Mouse (Mus musculus): ENCODE results near the gene Otp. TPM values are rescaled to one million over a fixed set of nuclear protein-coding genes. Genes with fewer than 3 reads are reported as not detected.

Gene Otp
- total RNA-seq, 2 experiments from 2014 or later: not detected

DNA sequence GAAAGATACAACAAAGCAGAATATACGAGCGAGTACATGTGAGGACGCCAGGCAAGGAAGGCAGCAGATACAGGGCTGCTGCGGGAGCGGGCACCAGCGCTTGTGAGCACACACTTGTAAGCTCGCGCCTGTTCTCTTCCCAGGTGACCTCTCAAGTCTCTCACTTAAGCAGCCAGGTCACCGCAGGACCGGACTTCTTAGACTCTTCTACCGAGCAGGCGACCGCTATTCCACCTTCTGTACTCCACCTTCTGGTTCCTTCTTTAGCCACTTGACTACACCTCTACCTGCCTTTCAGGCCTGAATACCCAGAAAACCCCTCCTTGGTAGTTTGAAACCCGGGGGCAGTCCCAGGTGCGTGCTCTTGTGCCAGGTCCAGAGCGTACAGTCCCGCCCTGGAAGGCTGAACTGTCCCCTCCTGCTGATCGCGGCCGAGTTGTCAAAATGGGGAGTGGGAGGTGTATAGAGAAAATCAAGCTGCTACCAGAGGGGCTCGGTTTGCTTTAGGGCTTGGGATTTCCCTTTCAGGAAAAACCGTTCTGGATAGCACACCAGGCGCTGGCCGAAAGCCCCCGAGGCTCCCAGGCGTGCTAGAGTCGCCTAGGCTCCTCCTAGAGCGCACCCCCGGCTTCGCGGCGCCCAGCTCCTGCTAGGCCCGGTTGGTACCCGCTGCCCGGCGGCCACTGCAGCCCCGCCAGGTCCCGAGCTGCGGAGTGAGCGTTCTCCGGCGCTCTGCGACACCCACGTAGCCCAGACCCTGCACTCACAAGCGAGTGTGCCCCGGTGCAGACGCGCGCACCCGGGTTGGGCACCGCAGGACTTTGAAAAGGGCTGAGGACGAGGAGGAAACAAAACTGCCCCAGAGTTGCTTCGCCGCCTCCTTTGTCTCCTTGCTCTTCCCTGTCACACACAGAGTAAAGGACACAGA is 2.0 kb upstream of the Otp start:
- DNase-seq (ENCODE audit: low spot score in 2 of 2): no peak

DNA sequence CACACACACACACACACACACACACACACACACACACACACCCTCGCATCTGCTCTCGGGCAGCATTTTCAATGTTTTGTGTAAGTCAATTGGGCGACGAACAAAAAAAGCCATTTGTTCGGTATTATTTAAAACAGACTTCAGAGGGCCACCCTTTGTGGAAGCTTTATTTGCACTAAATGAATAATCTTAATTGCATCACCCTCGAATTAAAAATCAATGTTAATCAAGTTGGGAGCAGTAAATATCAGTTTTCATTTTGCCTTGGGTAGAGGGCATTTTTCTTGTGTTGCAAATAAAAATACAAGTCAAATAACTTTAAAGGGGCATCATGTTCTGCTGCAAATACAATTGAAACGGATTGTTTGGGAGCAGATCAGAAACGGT is 1.4 kb upstream of the Otp start:
- DNase-seq (ENCODE audit: low spot score in 2 of 2): no peak

DNA sequence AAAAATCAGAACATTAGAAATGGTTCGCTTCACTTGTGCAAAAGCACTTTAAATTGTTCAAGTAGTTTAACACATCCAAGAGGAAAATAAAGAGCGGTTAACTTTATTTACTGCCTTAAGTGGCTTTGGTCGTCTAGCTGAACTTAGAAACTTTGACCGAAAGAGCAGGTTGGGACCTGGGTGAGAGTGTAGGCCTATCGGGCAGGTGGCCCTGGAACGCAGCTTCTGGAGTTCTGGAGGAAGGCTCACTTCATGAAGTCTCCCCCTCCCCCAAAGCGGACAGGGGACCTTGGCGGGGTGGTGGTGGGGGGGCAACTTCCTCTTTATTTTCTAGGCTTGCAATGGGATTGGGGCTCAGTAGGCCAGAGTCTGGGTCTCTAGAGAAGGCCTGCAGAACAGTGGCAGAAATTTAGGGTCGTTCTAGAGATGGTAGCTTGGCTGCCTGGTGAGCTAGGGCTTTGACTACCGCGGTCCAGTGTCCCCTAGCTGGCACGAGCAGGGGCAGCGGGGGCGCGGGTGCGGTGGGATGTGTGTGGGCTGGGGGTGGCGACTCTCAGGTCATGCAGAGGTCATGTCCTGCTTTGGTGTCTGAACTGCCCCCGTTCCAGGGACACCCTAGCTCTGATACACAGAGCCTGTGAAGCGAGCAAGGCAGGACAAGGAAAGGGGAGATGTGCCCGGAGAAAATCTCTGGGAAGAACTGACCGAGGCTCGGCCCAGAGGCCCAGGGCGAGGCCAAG is 576 bp upstream of the Otp start:
- no peak for DNase-seq (ENCODE audit: low spot score in 2 of 2)

GRCm38 (mm10) chr13:94876286-94877210 is 1.1 kb downstream of the Otp start:
- no peak for DNase-seq (ENCODE audit: low spot score in 2 of 2)

GRCm38 (mm10) chr13:94877211-94877590 is 1.8 kb downstream of the Otp start:
- DNase-seq (ENCODE audit: low spot score in 2 of 2): no peak

GRCm38 (mm10) chr13:94877991-94878745 is 2.8 kb downstream of the Otp start:
- no peak for DNase-seq (ENCODE audit: low spot score in 2 of 2)

DNA sequence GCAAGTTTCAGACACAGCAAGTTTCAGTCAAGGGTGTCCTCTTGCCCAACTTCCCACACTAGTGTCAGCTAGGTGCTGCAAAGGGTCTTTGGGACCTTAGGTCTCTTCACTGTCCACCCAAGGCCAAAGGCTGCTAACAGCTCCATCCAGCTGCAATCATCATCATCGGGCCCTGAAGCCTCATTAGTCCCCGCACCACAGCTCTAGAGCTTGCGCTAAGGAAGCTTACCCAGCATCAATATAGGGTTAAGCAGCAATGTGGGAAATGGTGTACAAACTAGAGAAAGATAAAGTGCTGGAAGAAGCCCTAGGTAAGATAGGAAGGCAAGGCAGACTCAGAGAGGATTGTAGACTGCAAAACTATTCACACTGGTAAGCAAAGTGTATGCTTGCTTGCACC is 5.8 kb downstream of the Otp start:
- DNase-seq (ENCODE audit: low spot score in 2 of 2): no peak

DNA sequence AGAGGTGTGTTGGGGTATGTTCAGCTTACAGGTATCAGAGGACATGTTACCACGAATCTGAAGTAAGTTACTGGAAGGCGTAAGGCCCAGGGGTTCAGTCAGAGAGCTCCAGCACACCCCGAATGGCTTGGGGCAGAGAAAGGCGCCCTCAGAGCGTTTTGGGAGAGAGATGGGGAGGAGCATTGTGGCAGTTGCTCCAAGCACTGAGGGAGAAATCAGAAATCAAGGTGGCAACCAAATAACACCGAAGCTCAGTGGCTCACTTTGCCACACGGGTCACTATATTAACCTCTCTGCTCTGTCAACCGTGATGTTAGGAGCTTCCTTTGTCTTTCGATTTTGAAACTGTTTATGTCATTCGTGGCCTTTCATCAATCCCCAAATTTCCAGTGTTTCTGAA is 6.8 kb downstream of the Otp start:
- no peak for DNase-seq (ENCODE audit: low spot score in 2 of 2)

DNA sequence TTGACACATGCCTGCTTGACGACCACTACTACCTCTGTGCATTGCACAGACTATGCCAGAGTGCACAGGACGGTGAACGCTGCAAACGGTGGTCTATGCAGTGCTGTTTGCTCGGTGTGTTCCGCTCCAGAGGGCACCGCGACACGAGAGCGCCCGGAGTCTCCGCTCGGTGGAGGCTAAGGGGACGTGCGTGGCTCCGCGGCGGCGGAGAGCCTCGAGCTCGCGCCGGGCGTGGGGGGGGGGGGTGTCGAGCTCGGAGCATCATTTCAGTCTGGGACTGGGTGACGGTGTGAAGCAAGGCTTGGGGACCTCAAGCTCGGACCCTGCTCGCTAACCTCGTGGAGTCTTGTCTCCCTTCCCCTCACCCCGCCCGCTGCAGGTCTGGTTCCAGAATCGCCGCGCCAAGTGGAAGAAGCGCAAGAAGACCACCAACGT is 7.3 kb downstream of the Otp start:
- DNase-seq (ENCODE audit: low spot score in 2 of 2): no peak

GRCm38 (mm10) chr13:94883163-94883965 is 8.0 kb downstream of the Otp start:
- no peak for DNase-seq (ENCODE audit: low spot score in 2 of 2)

DNA sequence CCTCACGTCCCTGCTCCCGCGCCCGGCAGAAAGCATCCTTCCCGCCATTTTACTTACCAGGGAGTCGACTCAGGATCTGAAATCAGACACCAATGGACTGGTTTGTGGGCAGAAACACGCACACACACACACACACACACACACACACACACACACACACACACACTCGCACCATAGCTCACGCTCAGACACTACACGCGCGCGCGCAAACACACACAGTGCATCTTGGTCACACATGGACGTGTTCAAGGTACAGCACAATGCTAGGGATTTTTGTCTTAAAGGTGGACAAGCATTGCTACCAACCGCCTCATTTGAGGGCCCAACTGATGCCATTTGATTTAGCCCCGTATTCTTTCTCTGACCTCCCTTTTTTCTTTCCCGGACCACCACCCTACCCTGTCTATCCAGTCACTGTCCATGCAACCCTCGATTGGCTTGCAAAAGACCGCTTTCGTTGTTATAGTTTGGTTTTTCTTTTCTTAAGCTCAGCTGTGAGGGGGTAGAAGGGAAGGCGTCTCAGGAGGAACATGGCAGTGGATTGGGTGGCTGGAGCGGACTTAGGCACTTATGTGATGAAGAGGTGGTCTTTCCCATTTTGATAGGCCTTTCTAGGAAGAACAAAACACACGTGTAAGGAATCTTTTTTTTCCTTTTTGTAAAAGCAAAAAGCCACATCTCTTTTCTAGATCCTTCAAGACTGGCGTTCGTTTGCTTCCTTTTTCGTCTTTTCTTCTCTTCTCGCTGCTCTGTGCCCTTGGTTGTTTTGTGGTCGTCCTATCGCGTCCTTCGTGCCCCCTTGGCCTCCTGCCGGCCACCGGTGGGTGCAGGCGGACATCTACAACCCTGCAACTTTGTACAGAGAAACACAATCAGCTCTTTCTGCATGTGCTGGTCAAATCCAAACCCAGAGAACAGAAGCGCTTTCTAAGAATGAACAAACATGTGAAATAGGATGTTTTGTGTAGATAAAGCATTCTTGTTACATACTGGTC is 8.9 kb downstream of the Otp start:
- no peak for DNase-seq (ENCODE audit: low spot score in 2 of 2)

DNA sequence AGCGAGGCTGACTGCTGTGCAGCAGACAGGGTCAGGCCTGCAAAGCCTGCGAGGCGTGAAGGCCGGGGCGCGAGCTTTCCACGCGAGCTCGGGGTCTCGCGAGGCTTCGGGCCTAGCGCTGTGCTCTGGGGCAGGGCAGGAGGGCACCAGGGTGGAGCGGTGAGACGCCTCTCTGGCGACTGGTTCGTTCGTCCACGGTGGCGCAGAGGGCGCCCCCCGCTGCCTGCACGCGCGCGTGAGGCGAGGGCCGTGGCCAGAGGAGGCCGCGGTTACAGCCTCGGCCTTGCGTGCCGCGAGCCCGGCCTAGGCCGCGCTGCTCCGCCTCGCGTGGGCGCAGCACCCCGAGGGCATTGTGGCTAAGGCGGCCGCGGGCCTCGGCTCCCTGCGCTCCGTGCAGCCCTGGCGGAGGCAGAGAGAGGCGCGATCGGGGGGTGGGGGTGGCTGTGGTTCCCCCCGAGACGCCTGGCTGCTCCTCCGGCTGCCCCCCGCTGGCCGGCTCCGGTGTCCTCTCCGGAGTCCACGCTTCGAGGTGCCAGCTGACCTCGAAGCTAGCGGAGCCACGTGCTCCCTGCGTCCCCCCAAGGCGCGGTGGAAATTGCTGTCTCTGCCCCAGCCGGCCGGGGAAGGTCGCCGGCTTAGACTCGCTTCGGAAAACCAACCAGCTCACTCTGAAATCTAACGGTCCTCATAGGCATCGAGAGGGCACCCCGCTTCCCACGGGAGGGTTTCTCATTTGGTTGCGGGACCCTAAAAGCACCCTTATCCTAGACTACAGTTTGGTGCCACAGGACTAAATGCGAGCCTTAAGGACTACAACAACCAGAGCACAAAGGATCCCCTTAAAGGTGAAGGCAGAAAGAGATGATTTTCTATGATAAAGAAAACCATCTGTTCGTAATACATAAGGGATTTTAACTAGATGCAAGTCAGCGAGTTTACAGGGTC is 10.2 kb downstream of the Otp start:
- DNase-seq (ENCODE audit: low spot score in 2 of 2): no peak

DNA sequence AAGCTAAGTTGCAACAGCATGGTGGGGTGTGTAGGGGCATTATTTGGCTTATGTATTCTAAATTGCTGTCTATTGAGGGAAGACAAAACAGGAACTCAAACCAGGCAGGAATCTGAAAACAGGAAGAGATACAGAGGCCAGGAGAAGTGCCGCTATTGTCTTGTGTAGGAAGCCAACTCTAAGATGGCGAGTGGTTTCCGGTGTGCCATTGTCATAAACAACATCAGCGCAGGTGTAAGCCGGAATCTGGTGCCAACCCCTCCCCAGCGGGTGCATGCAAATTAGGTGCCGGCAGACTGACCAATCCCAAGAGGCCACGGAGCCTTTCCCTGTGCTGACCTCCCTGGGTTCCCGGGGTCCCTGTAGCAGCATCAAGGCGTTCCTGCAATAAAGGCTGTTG is 32.4 kb downstream of the Otp start:
- DNase-seq (ENCODE audit: low spot score in 2 of 2): no peak

GRCm38 (mm10) chr13:94912961-94913360 is 37.6 kb downstream of the Otp start:
- no peak for DNase-seq (ENCODE audit: low spot score in 2 of 2)

GRCm38 (mm10) chr13:94915654-94916053 is 40.3 kb downstream of the Otp start:
- DNase-seq (ENCODE audit: low spot score in 2 of 2): no peak

- DNase-seq (ENCODE audit: low spot score in 2 of 2): no peak
Observed at GRCm38 (mm10) chr13:94928086-94928485, 52.7 kb downstream of the Otp start.
